Mouse (Mus musculus) liver, embryonic 13.5 days (tissue): ENCODE data around the gene Atp5g3. TPM values are rescaled to one million over a fixed set of nuclear protein-coding genes. Genes with fewer than 3 reads are reported as not detected.

Source experiments
- ATAC-seq: fragments of 200-750 bp; cut with Nextera tagmentation; 2 replicates; pipeline ENCODE4 v1.8.0; 2017; ENCODE audit warnings: low read depth, mild to moderate bottlenecking, moderate number of reproducible peaks, moderate library complexity
- DNase-seq: peaks from one replicate; pipeline ENCODE4 v3.0.0; 2022
- H3K27ac ChIP-seq: fragments of 300-500 bp; sonication (generic); 2 replicates; pipeline ENCODE4 v1.5.1; 2015; ENCODE audit warnings: moderate library complexity, mild to moderate bottlenecking, inconsistent platforms
- H3K27me3 ChIP-seq: fragments of 300-500 bp; sonication (generic); 2 replicates; pipeline ENCODE4 v1.6.1; 2015; ENCODE audit warnings: mild to moderate bottlenecking, inconsistent platforms
- H3K36me3 ChIP-seq: fragments of 300-500 bp; sonication (generic); 2 replicates; pipeline ENCODE4 v1.6.1; 2015; ENCODE audit warnings: mild to moderate bottlenecking, inconsistent platforms
- H3K4me1 ChIP-seq: fragments of 300-500 bp; sonication (generic); replicated peaks from 2 replicates; pipeline ENCODE4 v1.6.1; 2015; ENCODE audit warnings: inconsistent platforms
- H3K4me2 ChIP-seq: fragments of 300-500 bp; sonication (generic); 2 replicates; pipeline ENCODE4 v1.6.1; 2015; ENCODE audit warnings: inconsistent platforms, mild to moderate bottlenecking, moderate library complexity
- H3K4me3 ChIP-seq: fragments of 300-500 bp; sonication (generic); replicated peaks from 2 replicates; pipeline ENCODE4 v1.5.1; 2015; ENCODE audit warnings: mild to moderate bottlenecking, inconsistent platforms
- H3K9ac ChIP-seq: fragments of 300-500 bp; sonication (generic); 2 replicates; pipeline ENCODE4 v1.6.1; 2015; ENCODE audit warnings: mild to moderate bottlenecking, inconsistent platforms
- H3K9me3 ChIP-seq: fragments of 300-500 bp; sonication (generic); replicated peaks from 2 replicates; pipeline ENCODE4 v1.6.1; 2016; ENCODE audit warnings: inconsistent platforms
- WGBS: fragments of 180-500 bp; shearing (Covaris S2); methylation state at CpG from one replicate; pipeline ENCODE4 v1.1.7; 2015; ENCODE audit not compliant: insufficient replicate concordance; 5-methylcytosine and 5-hydroxymethylcytosine counted together
- polyA plus RNA-seq: library from polyadenylated mRNA; unstranded; fragments of >200 nt; fragmentation: Nextera tagmentation; extraction: Ambion mirVana; gene quantifications from 2 replicates; pipeline ENCODE4 v1.2.1, GENCODE M21; 2015

Gene Atp5g3
- polyA plus RNA-seq, 1 experiment from 2014 or later, result 919 TPM

DNA sequence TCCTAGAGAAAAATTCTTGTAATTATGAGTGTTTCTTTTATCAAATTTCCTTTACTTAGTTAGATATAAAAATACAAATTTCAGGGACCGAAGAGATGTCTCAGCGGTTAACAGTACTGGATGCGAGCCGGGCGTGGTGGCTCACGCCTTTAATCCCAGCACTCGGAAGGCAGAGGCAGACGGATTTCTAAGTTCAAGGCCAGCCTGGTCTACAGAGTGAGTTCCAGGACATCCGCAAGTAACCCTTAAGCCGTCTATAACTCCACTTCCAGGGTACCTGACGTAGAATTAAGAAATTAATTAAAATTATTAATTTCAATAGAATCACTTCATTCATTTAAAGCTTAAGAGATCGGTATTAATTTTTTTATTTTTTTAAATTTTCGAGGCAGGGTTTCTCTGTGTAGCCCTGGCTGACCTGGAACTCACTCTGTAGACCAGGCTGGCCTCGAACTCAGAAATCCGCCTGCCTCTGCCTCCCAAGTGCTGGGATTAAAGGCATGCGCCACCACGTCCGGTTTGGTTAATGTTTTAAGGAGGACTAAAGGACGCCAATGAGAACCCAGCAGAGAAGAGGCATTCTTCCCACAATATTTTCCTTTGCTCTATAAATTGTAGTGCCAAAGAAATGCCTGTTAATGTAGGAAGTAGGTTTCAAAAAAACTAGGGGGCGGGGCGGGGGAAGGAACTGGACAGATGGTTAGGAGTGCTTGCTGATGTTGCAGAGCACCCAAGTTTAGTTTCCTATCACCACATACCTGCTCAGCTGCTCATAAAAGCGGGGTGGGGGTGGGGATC is 17.5 kb downstream of the Atp5g3 start:
- peak overlapping the region; percentile 70 for H3K27ac ChIP-seq
- peak overlapping the region; percentile 75 for H3K9ac ChIP-seq
- H3K4me1 ChIP-seq, result peaks cover 26% of the 10 kb centered on the region
- H3K4me2 ChIP-seq, result peak overlapping the region; percentile 76
- H3K36me3 ChIP-seq, result no peaks in the 10 kb centered on the region
- ATAC-seq, result no peak
- H3K27me3 ChIP-seq, result no peaks in the 10 kb centered on the region
- DNase-seq, result peak; percentile 28
- H3K9me3 ChIP-seq, result no peaks in the 10 kb centered on the region
- H3K4me3 ChIP-seq, result peak overlapping the region; percentile 73
- WGBS, result 48% methylated on average over 22 of the region's 22 CpGs

- peak within 1 kb of the TSS; percentile 98 for H3K9ac ChIP-seq
- peak within 1 kb of the TSS; percentile 78 for H3K4me2 ChIP-seq
- peak within 1 kb of the TSS; percentile 94 for H3K4me3 ChIP-seq
- H3K36me3 ChIP-seq, result no peaks in the 10 kb centered on the region
- H3K27ac ChIP-seq, result peak within 1 kb of the TSS; percentile 91
- H3K9me3 ChIP-seq, result no peaks in the 10 kb centered on the region
- H3K4me1 ChIP-seq, result peaks cover 26% of the 10 kb centered on the region
- H3K27me3 ChIP-seq, result no peaks in the 10 kb centered on the region
- ATAC-seq (peak; percentile 93), DNase-seq (peak; percentile 99)
- WGBS, result under 1% methylated on average over 63 of the region's 63 CpGs
Observed at GRCm38 (mm10) chr2:73892464-73893296, 18.4 kb downstream of the Atp5g3 start, which contains the start of gene Atf2. TSS of gene Atf2 (minus strand) at chr2:73892639.

DNA sequence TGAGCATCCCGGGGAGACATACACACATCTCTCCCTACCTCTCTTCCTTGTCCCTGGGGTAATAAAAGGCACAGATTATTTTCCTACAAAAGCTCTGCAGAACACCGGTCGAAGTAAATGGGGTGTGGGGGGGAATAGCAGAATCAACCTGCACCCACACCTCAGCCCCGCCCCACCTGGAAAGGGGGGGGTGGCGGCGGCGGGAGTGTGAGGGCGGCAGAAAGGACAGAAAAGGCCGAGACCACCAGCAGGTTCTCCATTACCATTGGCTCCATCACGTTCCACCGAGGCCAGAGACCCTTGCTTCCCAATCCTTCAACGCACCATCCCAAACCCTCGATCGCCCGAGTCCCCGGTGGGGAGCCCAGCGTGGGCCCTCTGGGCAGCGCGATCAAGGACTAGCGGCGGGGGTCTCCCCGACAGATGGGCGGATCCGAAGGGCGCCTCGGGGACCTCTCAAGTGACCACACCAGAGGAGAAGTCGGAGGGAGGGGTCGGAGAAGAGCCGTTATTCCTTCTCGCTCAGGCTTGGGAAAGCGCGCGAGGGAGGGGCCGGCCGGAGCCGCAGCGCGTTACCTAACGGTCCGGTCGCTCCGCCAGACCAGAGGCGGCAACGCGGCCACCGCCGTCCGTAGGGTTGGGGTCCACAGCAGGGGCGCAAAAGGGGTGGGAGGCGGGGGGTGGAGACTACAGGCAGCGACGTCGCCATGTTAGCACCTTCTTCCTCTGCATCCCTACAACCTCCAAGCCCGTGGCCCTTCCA is 19.2 kb downstream of the Atp5g3 start:
- Histone ChIP-seq H3K27me3 (no peaks in the 10 kb centered on the region), H3K9me3 (no peaks in the 10 kb centered on the region), H3K4me2 (peak overlapping the region; percentile 78), H3K36me3 (no peaks in the 10 kb centered on the region), H3K4me1 (peaks cover 32% of the 10 kb centered on the region), H3K27ac (peak overlapping the region; percentile 91), H3K9ac (peak overlapping the region; percentile 98), H3K4me3 (peak overlapping the region; percentile 94)
- under 1% methylated on average over 54 of the region's 54 CpGs for WGBS
- ATAC-seq (peak; percentile 37), DNase-seq (peak; percentile 32)

DNA sequence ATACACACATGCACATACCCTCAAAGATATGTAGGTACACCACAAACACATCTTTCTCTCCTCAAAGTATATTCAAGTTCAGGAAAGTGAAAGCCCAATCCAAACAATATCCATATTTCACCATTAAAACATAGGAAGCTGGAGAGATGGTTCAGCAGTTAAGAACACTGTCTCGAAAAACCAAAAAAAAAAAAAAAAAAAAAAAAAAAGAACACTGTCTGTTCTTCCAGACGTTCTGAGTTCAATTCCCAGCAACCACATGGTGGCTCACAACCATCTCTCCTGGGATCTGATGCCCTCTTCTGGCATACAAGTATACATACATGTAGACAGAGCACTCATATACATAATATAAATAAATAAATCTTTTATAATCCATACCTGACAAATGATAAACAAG is 25.1 kb downstream of the Atp5g3 start:
- 58% methylated on average over 2 of the region's 2 CpGs for WGBS
- no peak overlapping the region for H3K4me2 ChIP-seq
- no peak overlapping the region for H3K9ac ChIP-seq
- DNase-seq (no peak), ATAC-seq (no peak)
- no peak overlapping the region for H3K27ac ChIP-seq
- peaks cover 2% of the 10 kb centered on the region; the same call in 1 of the 2 replicates for H3K36me3 ChIP-seq
- H3K4me3 ChIP-seq, result no peak overlapping the region
- no peaks in the 10 kb centered on the region for H3K27me3 ChIP-seq
- H3K9me3 ChIP-seq, result no peaks in the 10 kb centered on the region
- peaks cover 20% of the 10 kb centered on the region for H3K4me1 ChIP-seq

- ATAC-seq (no peak), DNase-seq (no peak)
- WGBS, result 73% methylated on average over 2 of the region's 2 CpGs
- Histone ChIP-seq H3K4me3 (no peak overlapping the region), H3K9ac (no peak overlapping the region), H3K9me3 (no peaks in the 10 kb centered on the region), H3K36me3 (peaks cover 6% of the 10 kb centered on the region), H3K4me1 (peaks cover 7% of the 10 kb centered on the region), H3K4me2 (no peak overlapping the region), H3K27me3 (no peaks in the 10 kb centered on the region), H3K27ac (no peak overlapping the region)
Observed at GRCm38 (mm10) chr2:73877891-73878290, 33.2 kb downstream of the Atp5g3 start.

GRCm38 (mm10) chr2:73867764-73868487 is 43.2 kb downstream of the Atp5g3 start:
- H3K4me1 ChIP-seq, result no peaks in the 10 kb centered on the region
- no peak overlapping the region for H3K27ac ChIP-seq
- H3K4me3 ChIP-seq, result no peak overlapping the region
- no peak overlapping the region for H3K4me2 ChIP-seq
- ATAC-seq (peak; percentile 47; the same call in 1 of the 2 replicates), DNase-seq (peak; percentile 68)
- H3K27me3 ChIP-seq, result no peaks in the 10 kb centered on the region
- no peaks in the 10 kb centered on the region for H3K9me3 ChIP-seq
- no peak overlapping the region for H3K9ac ChIP-seq
- peaks cover 16% of the 10 kb centered on the region for H3K36me3 ChIP-seq
- WGBS, result 77% methylated on average over 16 of the region's 16 CpGs

GRCm38 (mm10) chr2:73860046-73860624 is 51.0 kb downstream of the Atp5g3 start:
- no peaks in the 10 kb centered on the region for H3K27me3 ChIP-seq

More at GRCm38 (mm10) chr2:73860046-73860624, 51.0 kb downstream of the Atp5g3 start:
- DNase-seq, result no peak
- ATAC-seq, result 0 out of 2 replicates have a peak, but pooled peaks have one; percentile 41
- H3K4me3 ChIP-seq, result no peak overlapping the region
- no peak overlapping the region for H3K27ac ChIP-seq
- WGBS, result 63% methylated on average over 4 of the region's 4 CpGs
- H3K4me2 ChIP-seq, result no peak overlapping the region
- peaks cover 9% of the 10 kb centered on the region; the same call in 1 of the 2 replicates for H3K36me3 ChIP-seq
- H3K9ac ChIP-seq, result no peak overlapping the region
- H3K9me3 ChIP-seq, result no peaks in the 10 kb centered on the region
- H3K4me1 ChIP-seq, result peaks cover 8% of the 10 kb centered on the region

Other genes starting within 250 kb of the Atp5g3 start
- gene Chn1, start 136.0 kb downstream of the Atp5g3 start, polyA plus RNA-seq, result 0.96 and 1.1 TPM in 2 replicates
- 18.5 and 28.3 TPM in 2 replicates for gene Atf2, start 18.7 kb downstream of the Atp5g3 start, polyA plus RNA-seq